Mouse (Mus musculus) E14TG2a.4 (cell line): ENCODE data around the gene Prl2c5.
"Not testable (repeated sequence)": the region's sequence is repeated elsewhere in the genome, so short reads cannot be mapped to it uniquely, and the experiment has no call there.

ENCODE experiments used
- CTCF ChIP-seq: conservative IDR thresholded peaks from 2 replicates; pipeline ENCODE4 v1.5.1; 2014; ENCODE audit warnings: low read length
- NANOG ChIP-seq: IDR thresholded peaks from 2 replicates; pipeline ENCODE4 v1.6.1; 2014; ENCODE audit warnings: borderline replicate concordance, low read length, mixed read lengths
- POU5F1 ChIP-seq: IDR thresholded peaks from 2 replicates; pipeline ENCODE4 v1.6.1; 2014; ENCODE audit warnings: low read length, borderline replicate concordance

GRCm38 (mm10) chr13:13211168-13211567, 28.7 kb downstream of the Prl2c5 start:
- TF ChIP-seq CTCF, POU5F1, NANOG: not testable (repeated sequence)
